Mouse (Mus musculus) forebrain, embryonic 11.5 days (tissue): ENCODE data around the gene Sirpa. TPM values are rescaled to one million over a fixed set of nuclear protein-coding genes. Genes with fewer than 3 reads are reported as not detected.

Source experiments
- ATAC-seq: fragments of 200-750 bp; cut with Nextera tagmentation; replicated peaks from 2 replicates; pipeline ENCODE4 v1.8.0; 2017; ENCODE audit warnings: moderate TSS enrichment; ENCODE audit not compliant: low FRiP score
- DNase-seq: peaks from one replicate; pipeline ENCODE4 v3.0.0-alpha.2; 2017; ENCODE audit warnings: low spot score
- H3K27ac ChIP-seq: fragments of 300-500 bp; sonication (generic); 2 replicates; pipeline ENCODE4 v1.5.1; 2014; ENCODE audit warnings: low read depth, low read length
- H3K27me3 ChIP-seq: fragments of 300-500 bp; sonication (generic); 2 replicates; pipeline ENCODE4 v1.6.1; 2014; ENCODE audit warnings: mild to moderate bottlenecking, low read length, mixed read lengths; ENCODE audit not compliant: control insufficient read depth, insufficient read depth
- H3K36me3 ChIP-seq: fragments of 300-500 bp; sonication (generic); 2 replicates; pipeline ENCODE4 v1.6.1; 2014; ENCODE audit warnings: mild to moderate bottlenecking, low read length, moderate library complexity, mixed read lengths; ENCODE audit not compliant: control insufficient read depth, insufficient read depth
- H3K4me1 ChIP-seq: fragments of 300-500 bp; sonication (generic); replicated peaks from 2 replicates; pipeline ENCODE4 v1.6.1; 2014; ENCODE audit warnings: low read length, mixed read lengths; ENCODE audit not compliant: control insufficient read depth, insufficient read depth
- H3K4me2 ChIP-seq: fragments of 300-500 bp; sonication (generic); 2 replicates; pipeline ENCODE4 v1.6.1; 2014; ENCODE audit warnings: low read depth, mild to moderate bottlenecking, low read length, moderate library complexity, mixed read lengths; ENCODE audit not compliant: severe bottlenecking
- H3K4me3 ChIP-seq: fragments of 300-500 bp; sonication (generic); 2 replicates; pipeline ENCODE4 v1.5.1; 2014; ENCODE audit warnings: low read depth, low read length
- H3K9ac ChIP-seq: fragments of 300-500 bp; sonication (generic); 2 replicates; pipeline ENCODE4 v1.6.1; 2014; ENCODE audit warnings: low read length
- H3K9me3 ChIP-seq: fragments of 300-500 bp; sonication (generic); 2 replicates; pipeline ENCODE4 v1.6.1; 2016; ENCODE audit warnings: low read length, mixed read lengths; ENCODE audit not compliant: control insufficient read depth
- WGBS: fragments of 180-500 bp; shearing (Covaris S2); extraction: QIAGEN DNeasy Blood & Tissue Kit; methylation state at CpG from one replicate; pipeline ENCODE4 v1.1.7; 2014; 5-methylcytosine and 5-hydroxymethylcytosine counted together
- polyA plus RNA-seq: library from polyadenylated mRNA; unstranded; fragments of >200 nt; fragmentation: Nextera tagmentation; extraction: Ambion mirVana; gene quantifications from 2 replicates; pipeline ENCODE4 v1.2.1, GENCODE M21; 2014

Gene Sirpa
- polyA plus RNA-seq, 1 experiment from 2014 or later, result 18.7 TPM

- Histone ChIP-seq H3K36me3 (no peaks in the 10 kb centered on the region), H3K4me2 (no peak overlapping the region), H3K9me3 (no peaks in the 10 kb centered on the region), H3K27me3 (no peaks in the 10 kb centered on the region), H3K9ac (no peak overlapping the region), H3K4me1 (peaks cover 15% of the 10 kb centered on the region; the same call in 1 of the 2 replicates), H3K4me3 (no peak overlapping the region), H3K27ac (no peak overlapping the region)
- DNase-seq (no peak), ATAC-seq (no peak)
- WGBS, result 87% methylated on average over 4 of the region's 4 CpGs
Measured at GRCm38 (mm10) chr2:129575113-129575512, 17.5 kb upstream of the Sirpa start.

GRCm38 (mm10) chr2:129576611-129577447, 15.8 kb upstream of the Sirpa start:
- H3K9me3 ChIP-seq, result no peaks in the 10 kb centered on the region
- peaks cover 15% of the 10 kb centered on the region; the same call in 1 of the 2 replicates for H3K4me1 ChIP-seq
- H3K36me3 ChIP-seq, result no peaks in the 10 kb centered on the region
- H3K4me2 ChIP-seq, result no peak overlapping the region
- ATAC-seq (no peak), DNase-seq (no peak)
- H3K27ac ChIP-seq, result no peak overlapping the region
- no peak overlapping the region for H3K9ac ChIP-seq
- H3K4me3 ChIP-seq, result no peak overlapping the region
- H3K27me3 ChIP-seq, result no peaks in the 10 kb centered on the region
- WGBS, result 87% methylated on average over 8 of the region's 8 CpGs

GRCm38 (mm10) chr2:129580656-129581055, 12.0 kb upstream of the Sirpa start:
- ATAC-seq (no peak), DNase-seq (no peak)
- Histone ChIP-seq H3K9me3 (no peaks in the 10 kb centered on the region), H3K9ac (no peak overlapping the region), H3K36me3 (no peaks in the 10 kb centered on the region), H3K27ac (no peak overlapping the region), H3K4me1 (no peaks in the 10 kb centered on the region), H3K4me3 (no peak overlapping the region), H3K27me3 (no peaks in the 10 kb centered on the region), H3K4me2 (no peak overlapping the region)
- WGBS, result 82% methylated on average over 4 of the region's 4 CpGs

GRCm38 (mm10) chr2:129581826-129582225, 10.8 kb upstream of the Sirpa start:
- Histone ChIP-seq H3K9ac (no peak overlapping the region), H3K27me3 (no peaks in the 10 kb centered on the region), H3K4me3 (no peak overlapping the region), H3K27ac (no peak overlapping the region), H3K36me3 (no peaks in the 10 kb centered on the region), H3K9me3 (no peaks in the 10 kb centered on the region), H3K4me2 (no peak overlapping the region), H3K4me1 (no peaks in the 10 kb centered on the region)
- no peak for DNase-seq
- 60% methylated on average over 3 of the region's 3 CpGs for WGBS
- no peak for ATAC-seq

GRCm38 (mm10) chr2:129582261-129582660, 10.4 kb upstream of the Sirpa start:
- DNase-seq (no peak), ATAC-seq (no peak)
- Histone ChIP-seq H3K36me3 (no peaks in the 10 kb centered on the region), H3K4me3 (no peak overlapping the region), H3K27me3 (no peaks in the 10 kb centered on the region), H3K27ac (no peak overlapping the region), H3K9me3 (no peaks in the 10 kb centered on the region), H3K9ac (no peak overlapping the region), H3K4me2 (no peak overlapping the region), H3K4me1 (no peaks in the 10 kb centered on the region)
- 92% methylated on average over 4 of the region's 4 CpGs for WGBS

- Histone ChIP-seq H3K4me2 (no peak overlapping the region), H3K4me1 (peaks cover 3% of the 10 kb centered on the region; the same call in 1 of the 2 replicates), H3K27ac (no peak overlapping the region), H3K36me3 (no peaks in the 10 kb centered on the region), H3K9ac (no peak overlapping the region), H3K9me3 (no peaks in the 10 kb centered on the region), H3K4me3 (no peak overlapping the region), H3K27me3 (no peaks in the 10 kb centered on the region; the same call in 1 of the 2 replicates)
- WGBS, result 8% methylated on average over 1 of the region's 1 CpGs
- ATAC-seq, result no peak
- no peak for DNase-seq
Measured at GRCm38 (mm10) chr2:129584905-129585304, 7.7 kb upstream of the Sirpa start.

GRCm38 (mm10) chr2:129585904-129586514, 6.6 kb upstream of the Sirpa start:
- ATAC-seq, result no peak
- peaks cover 3% of the 10 kb centered on the region; the same call in 1 of the 2 replicates for H3K4me1 ChIP-seq
- no peaks in the 10 kb centered on the region for H3K36me3 ChIP-seq
- DNase-seq, result no peak
- no peaks in the 10 kb centered on the region for H3K9me3 ChIP-seq
- no peak overlapping the region for H3K4me3 ChIP-seq
- 80% methylated on average over 11 of the region's 11 CpGs for WGBS
- no peak overlapping the region for H3K9ac ChIP-seq
- H3K27ac ChIP-seq, result no peak overlapping the region
- H3K4me2 ChIP-seq, result no peak overlapping the region
- H3K27me3 ChIP-seq, result no peaks in the 10 kb centered on the region; the same call in 1 of the 2 replicates

GRCm38 (mm10) chr2:129587241-129587640, 5.4 kb upstream of the Sirpa start:
- Histone ChIP-seq H3K9me3 (no peaks in the 10 kb centered on the region), H3K4me2 (no peak overlapping the region), H3K4me3 (no peak overlapping the region), H3K36me3 (no peaks in the 10 kb centered on the region), H3K4me1 (peaks cover 7% of the 10 kb centered on the region; the same call in 1 of the 2 replicates), H3K27ac (no peak overlapping the region), H3K9ac (no peak overlapping the region), H3K27me3 (no peaks in the 10 kb centered on the region; the same call in 1 of the 2 replicates)
- DNase-seq (no peak), ATAC-seq (no peak)
- WGBS, result 49% methylated on average over 3 of the region's 3 CpGs
